Mouse (Mus musculus): ENCODE results near the gene Atxn1. TPM values are rescaled to one million over a fixed set of nuclear protein-coding genes. Genes with fewer than 3 reads are reported as not detected.

The Atxn1 gene
- polyA plus RNA-seq, 1 experiment from 2014 or later, result 8.2 TPM

- H3K27ac ChIP-seq (replicated peaks), result no peak overlapping the region
- H3K4me3 ChIP-seq, result no peak overlapping the region
- no peak for ATAC-seq (ENCODE audit: low read depth)
- H3K36me3 ChIP-seq, result no peaks in the 10 kb centered on the region
- H3K27me3 ChIP-seq, result no peaks in the 10 kb centered on the region
- H3K9ac ChIP-seq, result no peak overlapping the region
- WGBS, result 93% methylated on average over 14 of the region's 15 CpGs
- no peaks in the 10 kb centered on the region for H3K9me3 ChIP-seq
- no peak overlapping the region for H3K4me2 ChIP-seq
- H3K4me1 ChIP-seq (replicated peaks), result peaks cover 2% of the 10 kb centered on the region
Observed at GRCm38 (mm10) chr13:45918956-45919711, 45.7 kb downstream of the Atxn1 start.

- no peak overlapping the region for H3K27ac ChIP-seq (replicated peaks)
Observed at GRCm38 (mm10) chr13:45918006-45918380, 46.8 kb downstream of the Atxn1 start.

GRCm38 (mm10) chr13:45917058-45918005 lies 47.5 kb downstream of the Atxn1 start:
- Histone ChIP-seq H3K27me3 (no peaks in the 10 kb centered on the region), H3K4me2 (no peak overlapping the region), H3K4me1 (replicated peaks) (peaks cover 2% of the 10 kb centered on the region; the same call in 1 of the 2 replicates), H3K27ac (replicated peaks) (no peak overlapping the region), H3K4me3 (no peak overlapping the region), H3K9ac (no peak overlapping the region), H3K9me3 (no peaks in the 10 kb centered on the region), H3K36me3 (no peaks in the 10 kb centered on the region)
- 89% methylated on average over 21 of the region's 21 CpGs for WGBS
- ATAC-seq (ENCODE audit: low read depth), result no peak

More at GRCm38 (mm10) chr13:45918006-45918380, 46.8 kb downstream of the Atxn1 start:
- no peak overlapping the region for H3K9ac ChIP-seq
- no peak for ATAC-seq (ENCODE audit: low read depth)
- H3K27me3 ChIP-seq, result no peaks in the 10 kb centered on the region
- peaks cover 2% of the 10 kb centered on the region for H3K4me1 ChIP-seq (replicated peaks)
- no peaks in the 10 kb centered on the region for H3K36me3 ChIP-seq
- no peaks in the 10 kb centered on the region for H3K9me3 ChIP-seq
- no peak overlapping the region for H3K4me3 ChIP-seq
- H3K4me2 ChIP-seq, result no peak overlapping the region
- WGBS, result 77% methylated on average over 12 of the region's 12 CpGs

GRCm38 (mm10) chr13:45915921-45916320 lies 48.9 kb downstream of the Atxn1 start:
- Histone ChIP-seq H3K27me3 (no peaks in the 10 kb centered on the region), H3K27ac (replicated peaks) (no peak overlapping the region), H3K4me3 (no peak overlapping the region), H3K4me2 (no peak overlapping the region), H3K9me3 (no peaks in the 10 kb centered on the region), H3K4me1 (replicated peaks) (peaks cover 2% of the 10 kb centered on the region; the same call in 1 of the 2 replicates), H3K9ac (no peak overlapping the region), H3K36me3 (no peaks in the 10 kb centered on the region)
- WGBS, result 94% methylated on average over 3 of the region's 3 CpGs
- ATAC-seq (ENCODE audit: low read depth), result no peak

GRCm38 (mm10) chr13:45915026-45915425 lies 49.8 kb downstream of the Atxn1 start:
- Histone ChIP-seq H3K36me3 (no peaks in the 10 kb centered on the region), H3K4me3 (no peak overlapping the region), H3K4me1 (replicated peaks) (peaks cover 2% of the 10 kb centered on the region; the same call in 1 of the 2 replicates), H3K27me3 (no peaks in the 10 kb centered on the region), H3K27ac (replicated peaks) (no peak overlapping the region), H3K4me2 (no peak overlapping the region), H3K9ac (no peak overlapping the region), H3K9me3 (no peaks in the 10 kb centered on the region)
- ATAC-seq (ENCODE audit: low read depth), result no peak
- WGBS, result 73% methylated on average over 2 of the region's 2 CpGs

- H3K4me2 ChIP-seq, result no peak overlapping the region
- H3K27me3 ChIP-seq, result no peaks in the 10 kb centered on the region
- peaks cover 2% of the 10 kb centered on the region; the same call in 1 of the 2 replicates for H3K4me1 ChIP-seq (replicated peaks)
- H3K36me3 ChIP-seq, result no peaks in the 10 kb centered on the region
- WGBS, result 85% methylated on average over 3 of the region's 3 CpGs
- no peak overlapping the region for H3K9ac ChIP-seq
- H3K27ac ChIP-seq (replicated peaks), result no peak overlapping the region
- H3K4me3 ChIP-seq, result no peak overlapping the region
- H3K9me3 ChIP-seq, result no peaks in the 10 kb centered on the region
- no peak for ATAC-seq (ENCODE audit: low read depth)
Observed at GRCm38 (mm10) chr13:45914117-45914516, 50.7 kb downstream of the Atxn1 start.

- H3K27me3 ChIP-seq, result no peaks in the 10 kb centered on the region
- no peak overlapping the region for H3K9ac ChIP-seq
Observed at GRCm38 (mm10) chr13:45911848-45912247, 53.0 kb downstream of the Atxn1 start.

GRCm38 (mm10) chr13:45911069-45911468 lies 53.7 kb downstream of the Atxn1 start:
- 90% methylated on average over 5 of the region's 5 CpGs for WGBS
- peaks cover 16% of the 10 kb centered on the region for H3K4me1 ChIP-seq (replicated peaks)

More at GRCm38 (mm10) chr13:45911848-45912247, 53.0 kb downstream of the Atxn1 start:
- no peak overlapping the region for H3K27ac ChIP-seq (replicated peaks)
- ATAC-seq (ENCODE audit: low read depth), result no peak
- H3K4me3 ChIP-seq, result no peak overlapping the region
- H3K4me1 ChIP-seq (replicated peaks), result peaks cover 11% of the 10 kb centered on the region
- H3K9me3 ChIP-seq, result no peaks in the 10 kb centered on the region
- WGBS, result 81% methylated on average over 7 of the region's 7 CpGs
- no peaks in the 10 kb centered on the region for H3K36me3 ChIP-seq
- no peak overlapping the region for H3K4me2 ChIP-seq

GRCm38 (mm10) chr13:45910348-45910747 lies 54.5 kb downstream of the Atxn1 start:
- ATAC-seq (ENCODE audit: low read depth), result no peak
- 87% methylated on average over 7 of the region's 7 CpGs for WGBS
- H3K4me2 ChIP-seq, result no peak overlapping the region

More at GRCm38 (mm10) chr13:45911069-45911468, 53.7 kb downstream of the Atxn1 start:
- no peak overlapping the region for H3K27ac ChIP-seq (replicated peaks)
- no peaks in the 10 kb centered on the region for H3K9me3 ChIP-seq
- H3K36me3 ChIP-seq, result no peaks in the 10 kb centered on the region
- no peaks in the 10 kb centered on the region for H3K27me3 ChIP-seq
- no peak overlapping the region for H3K4me3 ChIP-seq
- H3K4me2 ChIP-seq, result no peak overlapping the region
- ATAC-seq (ENCODE audit: low read depth), result no peak
- H3K9ac ChIP-seq, result no peak overlapping the region

GRCm38 (mm10) chr13:45907181-45907691 lies 57.6 kb downstream of the Atxn1 start:
- no peaks in the 10 kb centered on the region for H3K9me3 ChIP-seq
- peak; percentile 50; the same call in 1 of the 2 replicates for ATAC-seq (ENCODE audit: low read depth)
- H3K36me3 ChIP-seq, result no peaks in the 10 kb centered on the region
- H3K27ac ChIP-seq (replicated peaks), result 0 out of 2 replicates have a peak overlapping the region, but pooled peaks have one; percentile 38
- H3K4me3 ChIP-seq, result no peak overlapping the region
- H3K9ac ChIP-seq, result no peak overlapping the region
- WGBS, result 70% methylated on average over 6 of the region's 6 CpGs
- peaks cover 25% of the 10 kb centered on the region for H3K4me1 ChIP-seq (replicated peaks)
- H3K27me3 ChIP-seq, result no peaks in the 10 kb centered on the region
- no peak overlapping the region for H3K4me2 ChIP-seq

More at GRCm38 (mm10) chr13:45910348-45910747, 54.5 kb downstream of the Atxn1 start:
- Histone ChIP-seq H3K4me1 (replicated peaks) (peaks cover 19% of the 10 kb centered on the region), H3K9ac (no peak overlapping the region), H3K36me3 (no peaks in the 10 kb centered on the region), H3K4me3 (no peak overlapping the region), H3K9me3 (no peaks in the 10 kb centered on the region), H3K27ac (replicated peaks) (no peak overlapping the region), H3K27me3 (no peaks in the 10 kb centered on the region)

- no peak overlapping the region for H3K4me2 ChIP-seq
- WGBS, result 85% methylated on average over 10 of the region's 10 CpGs
- H3K36me3 ChIP-seq, result no peaks in the 10 kb centered on the region
- no peak for ATAC-seq (ENCODE audit: low read depth)
- no peaks in the 10 kb centered on the region for H3K9me3 ChIP-seq
- no peak overlapping the region for H3K27ac ChIP-seq (replicated peaks)
- peaks cover 25% of the 10 kb centered on the region for H3K4me1 ChIP-seq (replicated peaks)
- no peak overlapping the region for H3K9ac ChIP-seq
- no peaks in the 10 kb centered on the region for H3K27me3 ChIP-seq
- no peak overlapping the region for H3K4me3 ChIP-seq
Observed at GRCm38 (mm10) chr13:45906438-45907166, 58.2 kb downstream of the Atxn1 start.

Data from neural tube, embryonic 13.5 days (tissue).